Mouse (Mus musculus): ENCODE measurements at regions not wholly inside any gene's neighbourhood (a gene's known extent, or its start where the extent isn't known, plus 50 kb on each side); places are given as distances from the start of the nearest gene placed in this dataset.
A peak's percentile ranks its signal among the peaks of the same experiment; 100 is the strongest.

DNA sequence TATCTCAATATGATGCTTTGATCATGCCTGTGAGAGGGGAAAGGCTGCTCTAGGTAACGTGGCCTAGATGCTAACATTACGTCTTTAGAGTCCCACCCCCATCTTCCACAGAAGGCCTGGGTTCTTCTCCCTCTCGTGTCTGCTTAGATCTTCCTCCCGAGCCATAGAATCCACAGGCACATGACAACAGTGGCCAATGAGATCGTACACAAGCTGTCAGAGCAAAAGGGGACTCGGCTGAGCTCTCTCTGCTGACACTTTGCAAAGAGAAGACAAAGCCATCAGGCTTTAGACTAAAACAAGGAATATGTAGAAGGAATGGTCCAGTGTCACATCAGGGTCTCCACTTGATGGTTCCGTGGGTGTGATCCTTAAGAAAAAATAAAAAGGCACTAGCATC lies 72.1 kb upstream of the Man2a1 start:
- no peaks in the 10 kb centered on the region for H3K36me3 ChIP-seq (ENCODE audit: control insufficient read depth in 1 of 2, insufficient read depth in 2 of 2, low read length in 2 of 2)
- TF ChIP-seq TAL1 (IDR thresholded peaks at IDR 0.05; ENCODE audit: low read length) (no peak), POLR2A (IDR thresholded peaks at IDR 0.05; ENCODE audit: control insufficient read depth in 1 of 2, insufficient read depth in 1 of 2, low read depth in 1 of 2, low read length in 2 of 2, poor library complexity in 1 of 2) (no peak), USF1 (IDR thresholded peaks at IDR 0.05; ENCODE audit: low read depth, low read length) (0 out of 2 replicates have a peak, but pooled peaks have one; percentile 25), NRF1 (IDR thresholded peaks at IDR 0.05; ENCODE audit: insufficient read depth, low read depth, low read length, poor library complexity, severe bottlenecking) (no peak), CHD2 (IDR thresholded peaks at IDR 0.05; ENCODE audit: low read length) (no peak), SMC3 (IDR thresholded peaks at IDR 0.05; ENCODE audit: low read depth, low read length) (no peak)
- no peaks in the 10 kb centered on the region for H3K9me3 ChIP-seq (replicated peaks; ENCODE audit: insufficient read depth, low read length)

DNA sequence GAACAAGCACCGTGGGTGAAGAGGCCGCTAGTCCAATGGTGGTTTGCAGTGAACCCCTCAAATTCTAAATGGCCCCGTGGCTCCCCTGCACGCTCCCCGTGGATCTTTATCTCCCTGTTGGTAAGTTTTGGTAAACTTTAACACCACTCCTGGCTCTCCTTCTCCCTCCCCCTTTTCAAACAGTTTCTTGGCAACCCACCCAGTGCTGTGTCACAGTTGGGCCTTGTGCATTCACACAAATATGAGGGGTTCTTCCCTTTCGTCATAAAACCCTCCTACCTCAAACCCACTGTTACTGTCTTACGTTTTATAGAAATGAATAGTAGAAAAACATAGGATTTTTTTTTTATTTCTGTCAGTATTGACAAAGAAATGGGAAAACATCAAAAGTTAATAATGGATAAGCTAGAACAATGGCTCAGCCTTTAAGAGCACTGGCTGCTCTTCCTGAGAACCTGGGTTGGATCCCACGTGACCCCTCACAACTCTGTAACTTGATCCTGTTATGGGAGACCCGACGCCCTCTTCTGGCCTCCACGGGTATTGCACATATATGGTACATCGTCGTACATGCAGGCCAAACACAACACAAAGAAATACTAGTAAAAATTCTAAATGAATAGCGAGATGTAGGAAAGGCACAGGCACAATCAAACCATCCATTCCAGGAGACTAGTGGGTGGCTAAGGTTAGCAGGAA lies 71.1 kb upstream of the Man2a1 start:
- peak; percentile 63 for DNase-seq (ENCODE audit: low read depth, low spot score)
- Histone ChIP-seq H3K79me2 (ENCODE audit: control insufficient read depth, insufficient read depth, low read length, poor library complexity) (no peaks in the 10 kb centered on the region), H3K9ac (ENCODE audit: control insufficient read depth, low read depth, low read length, poor library complexity, severe bottlenecking) (no peak overlapping the region), H3K36me3 (ENCODE audit: control insufficient read depth in 1 of 2, insufficient read depth in 2 of 2, low read length in 2 of 2) (no peaks in the 10 kb centered on the region), H3K27ac (ENCODE audit: control insufficient read depth, low read depth, low read length) (no peak overlapping the region), H3K27me3 (ENCODE audit: control insufficient read depth in 1 of 2, insufficient read depth in 2 of 2, low read length in 2 of 2) (no peaks in the 10 kb centered on the region; a peak in 1 of 4 replicates), H3K9me3 (replicated peaks; ENCODE audit: insufficient read depth, low read length) (no peaks in the 10 kb centered on the region), H3K4me1 (ENCODE audit: control insufficient read depth in 1 of 2, insufficient read depth in 2 of 2, low read length in 2 of 2) (0 out of 4 replicates have a peak, but pooled peaks cover 0 to 11% of the 10 kb centered on the region in 2 experiments), H3K4me3 (ENCODE audit: control insufficient read depth in 1 of 2, insufficient read depth in 1 of 2, low read depth in 2 of 2, low read length in 2 of 2) (no peak overlapping the region)
- TF ChIP-seq E2F4 (IDR thresholded peaks at IDR 0.05; ENCODE audit: borderline replicate concordance, low read depth, low read length) = no peak
- TF ChIP-seq ZMIZ1 (IDR thresholded peaks at IDR 0.05; ENCODE audit: low read depth, low read length) = no peak
- peak; percentile 57 for TF ChIP-seq SMC3 (IDR thresholded peaks at IDR 0.05; ENCODE audit: low read depth, low read length)
- peak; percentile 59 to 63 (median 59) for TF ChIP-seq CTCF (IDR thresholded peaks at IDR 0.05 in 2 of 3, conservative IDR thresholded peaks at IDR 0.05 in 1 of 3; ENCODE audit: control insufficient read depth in 1 of 3, insufficient read depth in 1 of 3, low read depth in 2 of 3, low read length in 3 of 3, poor library complexity in 1 of 3, severe bottlenecking in 1 of 3)
- no peak for TF ChIP-seq GATA1 (IDR thresholded peaks at IDR 0.05; ENCODE audit: low read depth, low read length)
- peak; percentile 85 for TF ChIP-seq USF1 (IDR thresholded peaks at IDR 0.05; ENCODE audit: low read depth, low read length)
- no peak for TF ChIP-seq JUND (IDR thresholded peaks at IDR 0.05; ENCODE audit: low read depth, low read length)
- TF ChIP-seq MAFK (IDR thresholded peaks at IDR 0.05; ENCODE audit: borderline replicate concordance, low read depth, low read length) = no peak
- TF ChIP-seq MYC (IDR thresholded peaks at IDR 0.05; ENCODE audit: low read depth, low read length) = no peak
- TF ChIP-seq TCF12 (IDR thresholded peaks at IDR 0.05; ENCODE audit: low read depth, low read length) = no peak
- no peak for TF ChIP-seq MYB (IDR thresholded peaks at IDR 0.05; ENCODE audit: low read depth, low read length)
- TF ChIP-seq RAD21 (IDR thresholded peaks at IDR 0.05; ENCODE audit: low read depth, low read length) = peak; percentile 30
- no peak for TF ChIP-seq ELF1 (IDR thresholded peaks at IDR 0.05; ENCODE audit: low read depth, low read length)
- 0 out of 2 replicates have a peak, but pooled peaks have one; percentile 19 for TF ChIP-seq TBP (IDR thresholded peaks at IDR 0.05; ENCODE audit: low read depth, low read length)
- TF ChIP-seq BHLHE40 (IDR thresholded peaks at IDR 0.05; ENCODE audit: borderline replicate concordance, low read depth, low read length) = no peak
- TF ChIP-seq USF2 (IDR thresholded peaks at IDR 0.05; ENCODE audit: borderline replicate concordance in 1 of 2, insufficient read depth in 1 of 2, low read depth in 1 of 2, low read length in 2 of 2) = 0 out of 4 replicates have a peak, but pooled peaks of 1 of the 2 experiments have one; percentile 12
- TF ChIP-seq MAX (IDR thresholded peaks at IDR 0.05; ENCODE audit: low read length) = no peak
- no peak for TF ChIP-seq CHD1 (IDR thresholded peaks at IDR 0.05; ENCODE audit: low read depth, low read length)
- no peak for TF ChIP-seq MAZ (IDR thresholded peaks at IDR 0.05; ENCODE audit: low read depth, low read length)
- TF ChIP-seq CHD2 (IDR thresholded peaks at IDR 0.05; ENCODE audit: low read length) = no peak
- no peak for TF ChIP-seq EP300 (IDR thresholded peaks at IDR 0.05; ENCODE audit: low read depth in 1 of 2, low read length in 2 of 2)
- TF ChIP-seq MXI1 (IDR thresholded peaks at IDR 0.05; ENCODE audit: low read depth, low read length) = no peak

More for the DNA sequence above, 72.1 kb upstream of the Man2a1 start:
- no peak overlapping the region; the same call in 1 of the 2 replicates for H3K27ac ChIP-seq (ENCODE audit: control insufficient read depth, low read depth, low read length)
- no peaks in the 10 kb centered on the region for H3K27me3 ChIP-seq (ENCODE audit: control insufficient read depth in 1 of 2, insufficient read depth in 2 of 2, low read length in 2 of 2)
- peak overlapping the region in 1 of 2 experiments; percentile 13; a peak in 2 of 4 replicates for H3K4me3 ChIP-seq (ENCODE audit: control insufficient read depth in 1 of 2, insufficient read depth in 1 of 2, low read depth in 2 of 2, low read length in 2 of 2)
- no peak for DNase-seq (ENCODE audit: low read depth, low spot score)
- H3K9ac ChIP-seq (ENCODE audit: control insufficient read depth, low read depth, low read length, poor library complexity, severe bottlenecking) = no peak overlapping the region
- H3K4me1 ChIP-seq (ENCODE audit: control insufficient read depth in 1 of 2, insufficient read depth in 2 of 2, low read length in 2 of 2) = 0 out of 4 replicates have a peak, but pooled peaks cover 0 to 11% of the 10 kb centered on the region in 2 experiments
- no peaks in the 10 kb centered on the region for H3K79me2 ChIP-seq (ENCODE audit: control insufficient read depth, insufficient read depth, low read length, poor library complexity)
